Mouse (Mus musculus) G1E (cell line): ENCODE measurements at regions not wholly inside any gene's neighbourhood (a gene's known extent, or its start where the extent isn't known, plus 50 kb on each side); places are given as distances from the start of the nearest gene placed in this dataset.

Experiments used
- CTCF ChIP-seq: IDR thresholded peaks from 2 replicates; pipeline ENCODE4 v1.5.1; 2012; ENCODE audit warnings: low read depth, low read length, inconsistent platforms, mixed read lengths
- GATA1 ChIP-seq: IDR thresholded peaks from 2 replicates; pipeline ENCODE4 v1.6.1; 2012; ENCODE audit warnings: borderline replicate concordance, low read length, inconsistent platforms, mixed read lengths
- GATA2 ChIP-seq: IDR thresholded peaks from 2 replicates; pipeline ENCODE4 v1.6.1; 2012; ENCODE audit warnings: low read depth, low read length, inconsistent platforms, borderline replicate concordance
- POLR2AphosphoS5 ChIP-seq: IDR thresholded peaks from 2 replicates; pipeline ENCODE4 v1.6.1; 2012; ENCODE audit warnings: low read depth, low read length, inconsistent platforms; ENCODE audit not compliant: insufficient replicate concordance
- TAL1 ChIP-seq: conservative IDR thresholded peaks from 2 replicates; pipeline ENCODE4 v1.6.1; 2012; ENCODE audit warnings: low read depth, low read length, inconsistent platforms, mixed read lengths

DNA sequence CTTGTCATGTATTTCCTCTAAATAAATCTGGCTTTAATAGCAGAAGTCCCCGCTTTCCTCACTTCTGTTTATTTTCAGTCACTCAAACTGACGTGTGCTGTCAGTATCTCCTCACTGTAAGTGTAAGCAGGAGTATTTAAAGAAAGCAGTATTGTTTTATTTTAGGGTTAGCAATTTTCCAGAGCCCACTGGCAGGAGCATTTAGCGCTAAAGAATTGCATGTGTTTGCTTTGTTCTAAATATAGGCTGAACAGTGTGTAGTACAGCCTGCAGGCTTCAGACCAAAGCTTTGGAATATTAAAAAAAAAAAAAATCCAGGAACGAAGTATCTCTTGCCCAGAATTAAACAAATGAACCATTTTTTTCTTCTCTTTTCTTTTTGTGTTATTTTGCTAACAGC lies 277.5 kb upstream of the Bmp2 start:
- TF ChIP-seq GATA1 (no peak), CTCF (no peak), POLR2AphosphoS5 (no peak), TAL1 (no peak), GATA2 (no peak)
